Mouse (Mus musculus): ENCODE results near the gene Tmem109. TPM values are rescaled to one million over a fixed set of nuclear protein-coding genes. Genes with fewer than 3 reads are reported as not detected.
A peak's percentile ranks its signal among the peaks of the same experiment; 100 is the strongest.

Tmem109 gene
- total RNA-seq, 1 experiment from 2014 or later = 11.5 TPM

GRCm38 (mm10) chr19:10847311-10848087 lies 34.3 kb downstream of the Tmem109 start:
- ATAC-seq (ENCODE audit: extremely low read depth, insufficient number of reproducible peaks, low FRiP score, poor library complexity, severe bottlenecking) = no peak

- no peak for ATAC-seq (ENCODE audit: extremely low read depth, insufficient number of reproducible peaks, low FRiP score, poor library complexity, severe bottlenecking)
Measured at GRCm38 (mm10) chr19:10846150-10846549, 35.7 kb downstream of the Tmem109 start.

- ATAC-seq (ENCODE audit: extremely low read depth, insufficient number of reproducible peaks, low FRiP score, poor library complexity, severe bottlenecking) = no peak
Measured at GRCm38 (mm10) chr19:10845454-10845853, 36.3 kb downstream of the Tmem109 start.

GRCm38 (mm10) chr19:10844206-10844605 lies 37.6 kb downstream of the Tmem109 start:
- no peak for ATAC-seq (ENCODE audit: extremely low read depth, insufficient number of reproducible peaks, low FRiP score, poor library complexity, severe bottlenecking)

GRCm38 (mm10) chr19:10842914-10843313 lies 38.9 kb downstream of the Tmem109 start:
- ATAC-seq (ENCODE audit: extremely low read depth, insufficient number of reproducible peaks, low FRiP score, poor library complexity, severe bottlenecking) = peak; percentile 6; the same call in 1 of the 2 replicates

GRCm38 (mm10) chr19:10841721-10842626 lies 39.8 kb downstream of the Tmem109 start:
- peak; percentile 75 for ATAC-seq (ENCODE audit: extremely low read depth, insufficient number of reproducible peaks, low FRiP score, poor library complexity, severe bottlenecking)

GRCm38 (mm10) chr19:10839010-10839892 lies 42.5 kb downstream of the Tmem109 start, which contains the start of gene Slc15a3:
Slc15a3 (plus strand) TSS chr19:10839727.
- ATAC-seq (ENCODE audit: extremely low read depth, insufficient number of reproducible peaks, low FRiP score, poor library complexity, severe bottlenecking) = no peak

DNA sequence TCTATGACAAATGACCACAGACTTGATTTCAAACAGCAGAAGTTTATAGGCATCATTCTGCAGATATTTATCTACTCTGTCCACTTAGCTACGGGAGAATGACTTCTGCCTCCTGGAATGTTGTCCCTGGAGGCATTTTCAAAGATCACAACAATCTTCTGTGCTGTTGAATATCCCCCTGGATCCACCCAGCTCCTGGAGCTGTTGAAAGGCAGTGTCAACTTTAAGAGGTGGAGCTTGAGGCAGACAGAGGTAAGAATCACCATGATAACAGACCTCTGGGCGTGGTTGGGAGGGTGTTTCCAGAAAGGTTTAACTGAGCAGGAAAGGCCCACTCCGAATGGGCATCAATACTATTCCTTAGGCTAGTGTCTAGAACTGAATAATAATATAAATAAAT lies 46.1 kb downstream of the Tmem109 start:
- no peak for ATAC-seq (ENCODE audit: extremely low read depth, insufficient number of reproducible peaks, low FRiP score, poor library complexity, severe bottlenecking)

DNA sequence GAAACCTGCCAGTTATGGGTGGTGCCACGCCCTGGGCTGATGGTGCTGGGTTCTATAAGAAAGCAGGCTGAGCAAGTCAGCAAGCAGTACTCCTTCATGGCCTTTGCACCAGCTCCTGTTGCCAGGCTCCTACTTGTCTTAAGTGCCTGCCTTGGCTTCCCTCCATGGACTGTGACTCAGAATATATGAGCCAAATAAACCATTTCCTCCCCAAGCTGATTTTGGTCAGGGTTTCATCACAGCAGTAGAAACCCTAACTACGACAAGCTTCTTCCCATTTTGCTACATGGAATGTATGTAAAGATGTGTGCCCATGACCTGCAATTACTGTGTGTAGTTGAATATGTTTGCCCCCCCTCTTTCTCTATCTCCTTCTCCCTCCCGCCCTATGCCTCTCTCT lies 48.2 kb downstream of the Tmem109 start:
- ATAC-seq (ENCODE audit: extremely low read depth, insufficient number of reproducible peaks, low FRiP score, poor library complexity, severe bottlenecking) = no peak

DNA sequence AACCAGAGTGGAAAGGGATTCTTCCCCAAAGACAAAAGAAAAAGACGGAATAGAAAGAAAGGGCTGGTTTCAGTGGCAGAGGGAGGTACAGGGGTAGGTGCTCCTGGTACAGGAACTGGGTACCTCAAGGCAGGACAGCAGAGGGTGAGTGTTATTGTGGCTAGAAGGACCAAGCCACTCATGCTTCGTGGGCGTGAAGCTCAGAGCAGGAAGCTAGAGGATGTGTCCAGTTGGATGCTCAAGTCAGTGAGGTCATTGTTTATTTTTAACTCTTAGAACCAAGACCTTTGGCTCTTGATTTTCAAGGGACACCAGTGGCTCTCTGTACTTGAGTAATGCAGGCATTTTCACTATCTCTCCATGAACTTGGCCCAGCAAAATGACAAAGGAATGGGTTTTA lies 49.8 kb downstream of the Tmem109 start:
- ATAC-seq (ENCODE audit: extremely low read depth, insufficient number of reproducible peaks, low FRiP score, poor library complexity, severe bottlenecking) = peak; percentile 58

DNA sequence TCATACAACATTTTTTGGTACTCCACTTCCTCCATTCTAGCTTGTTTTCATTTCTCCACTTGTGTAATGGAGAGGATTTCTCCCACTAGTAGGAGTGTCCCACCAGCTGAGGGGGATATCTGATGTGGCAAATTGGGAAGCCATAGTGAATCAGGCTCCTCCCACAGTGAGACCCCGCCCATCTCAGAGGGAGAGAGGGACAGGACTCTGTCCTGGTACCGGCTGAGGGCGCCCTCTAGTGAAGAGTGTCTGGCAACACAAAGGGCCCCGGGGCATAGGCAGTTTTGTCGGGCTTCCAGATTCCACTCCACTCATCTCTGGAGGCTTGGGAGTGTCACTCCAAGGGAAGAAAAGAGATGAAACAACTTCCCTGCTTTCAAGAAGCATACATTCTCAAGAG lies 50.4 kb downstream of the Tmem109 start:
- ATAC-seq (ENCODE audit: extremely low read depth, insufficient number of reproducible peaks, low FRiP score, poor library complexity, severe bottlenecking) = peak; percentile 61

GRCm38 (mm10) chr19:10829436-10830175 lies 52.2 kb downstream of the Tmem109 start, which contains the start of gene Cd6:
Cd6 (minus strand) TSS chr19:10830058.
- ATAC-seq (ENCODE audit: extremely low read depth, insufficient number of reproducible peaks, low FRiP score, poor library complexity, severe bottlenecking) = no peak

DNA sequence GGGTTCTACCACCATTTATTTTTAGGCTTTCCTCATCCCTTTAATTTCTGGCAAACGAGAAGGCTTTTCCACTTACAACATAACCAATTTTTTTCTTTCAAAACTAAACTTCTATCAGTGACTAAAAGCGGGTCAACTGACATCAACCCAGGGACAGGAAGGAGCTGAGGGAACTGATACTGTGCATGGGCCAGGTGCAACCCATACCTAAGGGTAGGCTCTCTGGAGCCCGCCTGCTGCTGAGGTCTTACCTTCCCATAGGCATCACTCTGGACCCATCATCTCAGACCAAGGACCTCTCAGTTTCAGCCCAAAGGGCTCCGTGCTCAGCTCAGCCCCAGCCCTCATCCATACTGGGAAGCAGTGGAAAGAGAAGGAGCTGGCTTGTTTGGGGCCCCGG lies 53.5 kb downstream of the Tmem109 start:
- ATAC-seq (ENCODE audit: extremely low read depth, insufficient number of reproducible peaks, low FRiP score, poor library complexity, severe bottlenecking) = no peak

DNA sequence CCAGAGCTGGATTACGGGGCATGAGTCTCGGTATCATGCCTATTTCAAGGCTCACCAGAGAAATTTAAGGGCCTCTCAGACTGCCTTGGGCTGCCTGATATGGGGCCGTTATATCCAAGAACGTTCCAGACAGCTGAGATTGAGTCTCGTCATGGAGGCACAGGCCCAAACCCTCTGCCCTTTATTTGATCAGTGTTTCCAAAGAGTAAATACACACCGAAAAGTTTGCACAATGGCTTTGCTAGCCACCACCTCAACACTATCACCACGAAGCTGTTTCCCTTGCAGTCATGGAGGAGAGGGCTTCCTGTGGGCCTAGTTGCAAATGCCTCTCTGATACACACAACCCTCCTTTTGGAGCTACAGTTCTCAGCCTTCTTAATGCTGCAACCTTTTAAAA lies 57.7 kb downstream of the Tmem109 start:
- ATAC-seq (ENCODE audit: extremely low read depth, insufficient number of reproducible peaks, low FRiP score, poor library complexity, severe bottlenecking) = no peak

GRCm38 (mm10) chr19:10822534-10822933 lies 59.3 kb downstream of the Tmem109 start:
- no peak for ATAC-seq (ENCODE audit: extremely low read depth, insufficient number of reproducible peaks, low FRiP score, poor library complexity, severe bottlenecking)

GRCm38 (mm10) chr19:10821319-10821718 lies 60.5 kb downstream of the Tmem109 start:
- no peak for ATAC-seq (ENCODE audit: extremely low read depth, insufficient number of reproducible peaks, low FRiP score, poor library complexity, severe bottlenecking)

Measured in neutrophil, adult 5-6 weeks (primary cell).